Mouse (Mus musculus) effector memory CD4-positive, alpha-beta T cell, adult 7 months (primary cell): Measurements from ENCODE around the gene Depdc7. TPM values are rescaled to one million over a fixed set of nuclear protein-coding genes. Genes with fewer than 3 reads are reported as not detected.

Source experiments
- polyA plus RNA-seq: library from polyadenylated mRNA; unstranded; fragments of 100-300 nt; shearing (Covaris generic); gene quantifications from one replicate; pipeline ENCODE4 v1.2.1, GENCODE M21; 2017

Gene Depdc7
- 0.35 TPM for polyA plus RNA-seq

DNA sequence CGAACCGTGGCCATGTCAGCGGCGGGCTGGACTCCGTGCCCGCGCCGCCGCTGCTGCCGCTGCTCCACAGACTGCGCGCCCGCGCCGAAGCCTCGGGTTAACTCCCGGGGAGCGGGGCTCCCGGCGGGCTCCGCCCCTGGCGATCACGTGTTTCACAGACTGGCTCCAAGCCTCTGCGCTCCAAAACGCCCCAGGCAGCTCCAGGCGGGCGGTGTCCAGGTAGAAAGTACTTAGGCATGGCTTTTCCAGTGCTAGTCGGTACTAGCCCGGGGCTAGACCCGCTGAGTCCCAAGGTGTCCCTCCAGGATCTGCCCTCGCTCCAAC is at the start of gene Depdc7:
TSS of gene Depdc7 (minus strand) at position 138 of the 324 bp plus-strand sequence.

DNA sequence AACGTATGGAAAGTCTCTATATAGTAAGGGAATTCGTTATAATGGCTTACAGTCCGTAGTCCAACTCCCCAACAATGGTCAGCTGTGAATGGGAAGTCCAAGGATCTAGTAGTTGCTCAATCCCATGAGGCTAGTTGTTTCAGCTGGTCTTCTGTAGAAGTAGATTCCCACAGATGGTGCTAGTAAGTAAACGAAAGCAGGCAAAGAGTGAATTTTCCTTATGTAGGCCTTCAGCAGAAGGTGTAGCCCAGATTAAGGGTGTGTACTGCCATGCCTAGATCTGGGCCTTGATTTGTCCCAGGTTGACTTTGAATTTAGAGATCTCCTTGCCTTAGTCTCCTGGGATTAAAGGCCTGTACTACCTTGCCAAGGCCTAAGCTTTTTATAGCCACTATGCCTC is 26.4 kb downstream of the Depdc7 start, which contains the start of gene Pin1rt1:
TSS of gene Pin1rt1 (minus strand) at position 101 of the 400 bp plus-strand sequence.

DNA sequence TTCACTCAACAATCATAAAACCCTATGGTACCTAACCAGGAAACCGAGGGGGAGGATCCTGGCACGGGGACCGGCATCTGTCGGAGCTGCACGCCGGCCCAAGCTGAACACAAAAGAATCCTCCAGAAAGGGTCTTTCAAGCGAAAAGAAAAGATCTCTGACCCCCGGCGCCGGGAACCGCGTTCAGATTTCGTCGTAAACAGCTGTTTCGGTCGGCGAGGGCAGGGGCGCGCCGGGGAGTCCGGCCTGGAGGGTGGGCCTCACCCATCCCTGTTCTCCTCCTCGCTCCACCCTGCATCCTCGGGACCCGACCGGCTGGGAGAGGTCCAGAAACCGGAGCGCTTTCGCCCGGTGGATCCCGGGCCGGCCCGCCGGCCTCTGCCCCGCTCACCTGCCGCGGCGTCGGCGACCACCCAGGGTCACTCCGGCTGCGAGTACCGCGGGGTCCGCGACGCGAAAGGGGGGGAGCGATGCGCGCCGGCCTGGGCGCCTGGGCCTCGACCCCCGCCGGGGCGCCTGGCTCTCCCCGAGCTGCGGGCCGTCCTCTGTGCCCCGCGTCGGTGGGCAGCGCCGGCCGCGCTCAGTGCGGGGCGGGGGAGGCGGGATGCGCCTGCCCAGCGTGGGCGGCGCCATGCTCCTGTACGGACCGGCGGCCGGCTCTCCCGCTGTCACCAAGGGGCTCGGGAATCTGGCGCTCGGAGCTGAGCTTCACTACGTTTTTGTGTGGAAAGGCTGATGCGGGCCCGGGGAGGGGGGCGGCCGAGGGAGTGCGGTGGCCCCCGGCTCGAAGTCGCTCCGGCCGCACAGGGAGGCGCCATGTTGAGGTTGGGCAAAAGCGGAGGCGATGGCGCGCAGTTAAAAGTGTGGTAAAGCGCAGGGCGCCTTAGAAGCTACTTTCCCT is 30.8 kb downstream of the Depdc7 start, which contains the start of gene Tcp11l1:
TSS of gene Tcp11l1 (minus strand) at position 585 of the 901 bp plus-strand sequence.

Other genes with a start within 250 kb of the Depdc7 start
- 34.6 TPM for gene Hipk3, start 248.4 kb downstream of the Depdc7 start, polyA plus RNA-seq
- gene Cstf3, start 152.4 kb downstream of the Depdc7 start, polyA plus RNA-seq, result 48.4 TPM
- gene Tcp11l1, start 30.7 kb downstream of the Depdc7 start, polyA plus RNA-seq, result 1.7 TPM
- 0.56 TPM for gene Pin1rt1, start 26.5 kb downstream of the Depdc7 start, polyA plus RNA-seq
- gene Qser1, start 73.9 kb upstream of the Depdc7 start, polyA plus RNA-seq, result 1.2 TPM
- 6.5 TPM for gene Prrg4, start 107.0 kb upstream of the Depdc7 start, polyA plus RNA-seq
- gene Ccdc73, start 124.9 kb upstream of the Depdc7 start, polyA plus RNA-seq, result 0.26 TPM